Mouse (Mus musculus): ENCODE measurements around the gene Sipa1l2. TPM values are rescaled to one million over a fixed set of nuclear protein-coding genes. Genes with fewer than 3 reads are reported as not detected.

Gene Sipa1l2
- polyA plus RNA-seq, 2 experiments = 0.47 to 0.69 TPM

- H3K9me3 ChIP-seq (ENCODE audit: control insufficient read depth, low read length) = no peaks in the 10 kb centered on the region
- WGBS (ENCODE audit: insufficient replicate concordance) = 64% methylated on average over 13 of the region's 13 CpGs
- no peak for DNase-seq (ENCODE audit: low read depth in 3 of 3, low spot score in 3 of 3)
- H3K36me3 ChIP-seq (replicated peaks; ENCODE audit: control insufficient read depth, insufficient read depth, low read depth) = no peaks in the 10 kb centered on the region
- peaks cover 0 to 4% of the 10 kb centered on the region in 2 experiments; a peak in 1 of 4 replicates for H3K4me1 ChIP-seq (replicated peaks; ENCODE audit: control insufficient read depth in 2 of 2, insufficient read depth in 2 of 2, low read length in 1 of 2)
- H3K4me3 ChIP-seq (ENCODE audit: insufficient read depth in 1 of 2, low read depth in 2 of 2, low read length in 2 of 2) = no peak overlapping the region
- H3K4me2 ChIP-seq (ENCODE audit: low read depth) = no peak overlapping the region
- TF ChIP-seq CTCF (IDR thresholded peaks at IDR 0.05; ENCODE audit: low read depth) (no peak), EP300 (IDR thresholded peaks at IDR 0.05; ENCODE audit: low read depth) (no peak)
- ATAC-seq (ENCODE audit: insufficient read depth) = no peak
- H3K9ac ChIP-seq (replicated peaks) = no peak overlapping the region
- no peak overlapping the region for H3K27ac ChIP-seq
- H3K27me3 ChIP-seq (ENCODE audit: control insufficient read depth, insufficient read depth, low read length) = no peaks in the 10 kb centered on the region
Measured at GRCm38 (mm10) chr8:125539056-125540013, 30.3 kb downstream of the Sipa1l2 start.

DNA sequence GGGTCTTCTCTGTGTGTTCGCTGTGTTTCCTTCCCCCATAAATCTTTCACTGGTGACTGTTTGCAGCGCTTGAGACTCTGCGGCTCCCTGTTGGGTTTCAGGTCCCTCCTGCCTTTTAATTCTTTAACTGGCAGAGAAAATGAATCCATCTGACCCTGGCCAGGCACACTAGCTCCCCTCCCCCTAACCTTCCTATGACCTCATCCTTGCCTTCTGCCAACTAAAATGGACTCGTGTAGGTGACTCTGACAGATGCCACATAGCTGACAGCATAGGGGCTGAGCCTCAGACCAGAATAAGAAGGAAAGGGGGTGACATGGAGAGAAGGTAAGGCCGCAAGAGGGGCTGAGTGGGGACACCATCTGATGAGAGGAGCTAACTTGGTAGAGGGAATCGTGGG is 31.3 kb downstream of the Sipa1l2 start:
- TF ChIP-seq CTCF (IDR thresholded peaks at IDR 0.05; ENCODE audit: low read depth) (no peak), EP300 (IDR thresholded peaks at IDR 0.05; ENCODE audit: low read depth) (no peak)
- no peaks in the 10 kb centered on the region for H3K9me3 ChIP-seq (ENCODE audit: control insufficient read depth, low read length)
- no peak overlapping the region for H3K4me3 ChIP-seq (ENCODE audit: insufficient read depth in 1 of 2, low read depth in 2 of 2, low read length in 2 of 2)
- H3K4me1 ChIP-seq (replicated peaks; ENCODE audit: control insufficient read depth in 2 of 2, insufficient read depth in 2 of 2, low read length in 1 of 2) = peaks cover 0 to 4% of the 10 kb centered on the region in 2 experiments; a peak in 1 of 4 replicates
- no peaks in the 10 kb centered on the region for H3K36me3 ChIP-seq (replicated peaks; ENCODE audit: control insufficient read depth, insufficient read depth, low read depth)
- DNase-seq (ENCODE audit: low read depth in 3 of 3, low spot score in 3 of 3) = no peak
- H3K9ac ChIP-seq (replicated peaks) = no peak overlapping the region
- no peak overlapping the region for H3K27ac ChIP-seq
- H3K27me3 ChIP-seq (ENCODE audit: control insufficient read depth, insufficient read depth, low read length) = no peaks in the 10 kb centered on the region
- 44% methylated on average over 6 of the region's 6 CpGs for WGBS (ENCODE audit: insufficient replicate concordance)
- no peak for ATAC-seq (ENCODE audit: insufficient read depth)
- no peak overlapping the region for H3K4me2 ChIP-seq (ENCODE audit: low read depth)

GRCm38 (mm10) chr8:125533709-125534108 is 35.9 kb downstream of the Sipa1l2 start:
- no peak for ATAC-seq (ENCODE audit: insufficient read depth)
- Histone ChIP-seq H3K4me1 (replicated peaks; ENCODE audit: control insufficient read depth in 2 of 2, insufficient read depth in 2 of 2, low read length in 1 of 2) (peaks cover 0 to 6% of the 10 kb centered on the region in 2 experiments; a peak in 2 of 4 replicates), H3K4me2 (ENCODE audit: low read depth) (no peak overlapping the region), H3K27ac (no peak overlapping the region), H3K4me3 (ENCODE audit: insufficient read depth in 1 of 2, low read depth in 2 of 2, low read length in 2 of 2) (no peak overlapping the region), H3K9ac (replicated peaks) (no peak overlapping the region), H3K27me3 (ENCODE audit: control insufficient read depth, insufficient read depth, low read length) (no peaks in the 10 kb centered on the region), H3K9me3 (ENCODE audit: control insufficient read depth, low read length) (no peaks in the 10 kb centered on the region), H3K36me3 (replicated peaks; ENCODE audit: control insufficient read depth, insufficient read depth, low read depth) (no peaks in the 10 kb centered on the region)
- WGBS (ENCODE audit: insufficient replicate concordance) = 37% methylated on average over 7 of the region's 7 CpGs
- no peak for DNase-seq (ENCODE audit: low read depth in 3 of 3, low spot score in 3 of 3)
- TF ChIP-seq CTCF (IDR thresholded peaks at IDR 0.05; ENCODE audit: low read depth) (no peak), EP300 (IDR thresholded peaks at IDR 0.05; ENCODE audit: low read depth) (no peak)

DNA sequence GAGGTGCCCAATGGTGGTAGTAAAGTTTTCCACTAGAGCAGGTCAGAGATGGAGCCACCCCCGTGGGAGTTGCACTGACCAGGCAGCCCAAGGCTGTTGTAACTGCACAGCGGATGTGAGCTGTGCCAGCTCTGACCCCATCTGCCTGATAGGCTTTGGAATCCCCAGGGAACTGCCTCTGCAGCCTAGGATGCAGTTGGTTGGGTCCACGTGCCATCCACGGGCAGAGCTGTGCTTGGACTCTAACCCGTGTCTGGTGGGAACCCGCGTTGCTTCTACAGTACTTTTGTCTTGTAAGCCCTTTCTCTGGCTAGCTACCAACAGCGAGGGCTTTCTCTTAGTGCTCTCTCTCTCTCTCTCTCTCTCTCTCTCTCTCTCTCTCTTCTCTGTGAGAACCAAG is 36.7 kb downstream of the Sipa1l2 start:
- Histone ChIP-seq H3K36me3 (replicated peaks; ENCODE audit: control insufficient read depth, insufficient read depth, low read depth) (no peaks in the 10 kb centered on the region), H3K27ac (no peak overlapping the region), H3K9me3 (ENCODE audit: control insufficient read depth, low read length) (no peaks in the 10 kb centered on the region), H3K9ac (replicated peaks) (no peak overlapping the region), H3K4me1 (replicated peaks; ENCODE audit: control insufficient read depth in 2 of 2, insufficient read depth in 2 of 2, low read length in 1 of 2) (peaks cover 0 to 6% of the 10 kb centered on the region in 2 experiments; a peak in 2 of 4 replicates), H3K4me2 (ENCODE audit: low read depth) (no peak overlapping the region), H3K4me3 (ENCODE audit: insufficient read depth in 1 of 2, low read depth in 2 of 2, low read length in 2 of 2) (no peak overlapping the region), H3K27me3 (ENCODE audit: control insufficient read depth, insufficient read depth, low read length) (no peaks in the 10 kb centered on the region)
- 66% methylated on average over 8 of the region's 8 CpGs for WGBS (ENCODE audit: insufficient replicate concordance)
- TF ChIP-seq EP300 (IDR thresholded peaks at IDR 0.05; ENCODE audit: low read depth) = no peak
- TF ChIP-seq CTCF (IDR thresholded peaks at IDR 0.05; ENCODE audit: low read depth) = no peak
- DNase-seq (ENCODE audit: low read depth in 3 of 3, low spot score in 3 of 3) = no peak
- ATAC-seq (ENCODE audit: insufficient read depth) = no peak

- 40% methylated on average over 7 of the region's 7 CpGs for WGBS (ENCODE audit: insufficient replicate concordance)
- H3K4me1 ChIP-seq (replicated peaks; ENCODE audit: control insufficient read depth in 2 of 2, insufficient read depth in 2 of 2, low read length in 1 of 2) = peaks cover 0 to 6% of the 10 kb centered on the region in 2 experiments; a peak in 2 of 4 replicates
- ATAC-seq (ENCODE audit: insufficient read depth) (no peak), DNase-seq (ENCODE audit: low read depth in 3 of 3, low spot score in 3 of 3) (no peak)
- no peak overlapping the region for H3K4me2 ChIP-seq (ENCODE audit: low read depth)
- no peaks in the 10 kb centered on the region for H3K9me3 ChIP-seq (ENCODE audit: control insufficient read depth, low read length)
- no peaks in the 10 kb centered on the region for H3K36me3 ChIP-seq (replicated peaks; ENCODE audit: control insufficient read depth, insufficient read depth, low read depth)
- no peak overlapping the region for H3K9ac ChIP-seq (replicated peaks)
- H3K27ac ChIP-seq = no peak overlapping the region
- H3K4me3 ChIP-seq (ENCODE audit: insufficient read depth in 1 of 2, low read depth in 2 of 2, low read length in 2 of 2) = no peak overlapping the region
- TF ChIP-seq EP300 (IDR thresholded peaks at IDR 0.05; ENCODE audit: low read depth) (no peak), CTCF (IDR thresholded peaks at IDR 0.05; ENCODE audit: low read depth) (no peak)
- no peaks in the 10 kb centered on the region for H3K27me3 ChIP-seq (ENCODE audit: control insufficient read depth, insufficient read depth, low read length)
Measured at GRCm38 (mm10) chr8:125532177-125532576, 37.4 kb downstream of the Sipa1l2 start.
